Mouse (Mus musculus): Measurements from ENCODE around the gene 0610009B22Rik.
A peak's percentile ranks its signal among the peaks of the same experiment; 100 is the strongest.

0610009B22Rik gene

GRCm38 (mm10) chr11:51635525-51636322 lies 53.0 kb downstream of the 0610009B22Rik start, which contains the start of gene Rmnd5b:
Gene Rmnd5b (minus strand): TSS chr11:51635896.
- peak; percentile 86 for DNase-seq (ENCODE audit: low spot score)

Measured in urinary bladder, postnatal 25 days (tissue).